Mouse (Mus musculus): ENCODE data around the gene Rcn3.
A peak's percentile ranks its signal among the peaks of the same experiment; 100 is the strongest.
"Not testable (repeated sequence)": the region's sequence is repeated elsewhere in the genome, so short reads cannot be mapped to it uniquely, and the experiment has no call there.

The Rcn3 gene

GRCm38 (mm10) chr7:45098541-45099240, 6.7 kb upstream of the Rcn3 start:
- DNase-seq (ENCODE audit: low read depth, low spot score): peak; percentile 85

GRCm38 (mm10) chr7:45097479-45097878, 5.5 kb upstream of the Rcn3 start:
- DNase-seq (ENCODE audit: low read depth, low spot score): no peak

- DNase-seq (ENCODE audit: low read depth, low spot score): not testable (repeated sequence)
These were observed 3.9 kb upstream of the Rcn3 start for GRCm38 (mm10) chr7:45095965-45096364.

GRCm38 (mm10) chr7:45095367-45095766, 3.3 kb upstream of the Rcn3 start:
- no peak for DNase-seq (ENCODE audit: low read depth, low spot score)

GRCm38 (mm10) chr7:45094121-45094520, 2.1 kb upstream of the Rcn3 start:
- no peak for DNase-seq (ENCODE audit: low read depth, low spot score)

GRCm38 (mm10) chr7:45093516-45093905, 1.5 kb upstream of the Rcn3 start:
- peak; percentile 85 for DNase-seq (ENCODE audit: low read depth, low spot score)

- no peak for DNase-seq (ENCODE audit: low read depth, low spot score)
These were observed 951 bp upstream of the Rcn3 start for GRCm38 (mm10) chr7:45092828-45093515.

GRCm38 (mm10) chr7:45091001-45091990, 725 bp downstream of the Rcn3 start:
- no peak for DNase-seq (ENCODE audit: low read depth, low spot score)

- peak; percentile 53 for DNase-seq (ENCODE audit: low read depth, low spot score)
These were observed 1.6 kb downstream of the Rcn3 start for GRCm38 (mm10) chr7:45090251-45090977.

- peak; percentile 63 for DNase-seq (ENCODE audit: low read depth, low spot score)
These were observed 3.4 kb downstream of the Rcn3 start for GRCm38 (mm10) chr7:45088597-45088996.

- peak; percentile 66 for DNase-seq (ENCODE audit: low read depth, low spot score)
These were observed 5.9 kb downstream of the Rcn3 start for GRCm38 (mm10) chr7:45086084-45086483.

- DNase-seq (ENCODE audit: low read depth, low spot score): no peak
These were observed 8.6 kb downstream of the Rcn3 start for GRCm38 (mm10) chr7:45083300-45083890.

GRCm38 (mm10) chr7:45082401-45083299, 9.4 kb downstream of the Rcn3 start:
- DNase-seq (ENCODE audit: low read depth, low spot score): peak; percentile 72

GRCm38 (mm10) chr7:45081016-45081415, 11.0 kb downstream of the Rcn3 start:
- peak; percentile 67 for DNase-seq (ENCODE audit: low read depth, low spot score)

- peak; percentile 90 for DNase-seq (ENCODE audit: low read depth, low spot score)
These were observed 12.2 kb downstream of the Rcn3 start for GRCm38 (mm10) chr7:45079856-45080255.

- peak; percentile 83 for DNase-seq (ENCODE audit: low read depth, low spot score)
These were observed 13.5 kb downstream of the Rcn3 start for GRCm38 (mm10) chr7:45078513-45078912.

- DNase-seq (ENCODE audit: low read depth, low spot score): no peak
These were observed 14.2 kb downstream of the Rcn3 start for GRCm38 (mm10) chr7:45077829-45078228.

GRCm38 (mm10) chr7:45077322-45077721, 14.7 kb downstream of the Rcn3 start:
- DNase-seq (ENCODE audit: low read depth, low spot score): no peak

GRCm38 (mm10) chr7:45076501-45076900, 15.5 kb downstream of the Rcn3 start:
- DNase-seq (ENCODE audit: low read depth, low spot score): no peak

GRCm38 (mm10) chr7:45075405-45075804, 16.6 kb downstream of the Rcn3 start:
- no peak for DNase-seq (ENCODE audit: low read depth, low spot score)
